Mouse (Mus musculus): ENCODE measurements at regions not wholly inside any gene's neighbourhood (a gene's known extent, or its start where the extent isn't known, plus 50 kb on each side); places are given as distances from the start of the nearest gene placed in this dataset.

- no peak for TF ChIP-seq CTCF (IDR thresholded peaks at IDR 0.05; ENCODE audit: low read depth, low read length)
- no peak for TF ChIP-seq GATA1 (IDR thresholded peaks at IDR 0.05; ENCODE audit: borderline replicate concordance, low read length)
Observed at GRCm38 (mm10) chr1:144061283-144061682, 57.3 kb upstream of the Rgs2 start.
